Mouse (Mus musculus) brain, adult 2 months (tissue): ENCODE data around the gene Creb3l2.
A peak's percentile ranks its signal among the peaks of the same experiment; 100 is the strongest.

ENCODE experiments used
- DNase-seq: peaks from one replicate; pipeline ENCODE4 v3.0.0; 2011; ENCODE audit warnings: low read depth, low spot score

Creb3l2 gene

DNA sequence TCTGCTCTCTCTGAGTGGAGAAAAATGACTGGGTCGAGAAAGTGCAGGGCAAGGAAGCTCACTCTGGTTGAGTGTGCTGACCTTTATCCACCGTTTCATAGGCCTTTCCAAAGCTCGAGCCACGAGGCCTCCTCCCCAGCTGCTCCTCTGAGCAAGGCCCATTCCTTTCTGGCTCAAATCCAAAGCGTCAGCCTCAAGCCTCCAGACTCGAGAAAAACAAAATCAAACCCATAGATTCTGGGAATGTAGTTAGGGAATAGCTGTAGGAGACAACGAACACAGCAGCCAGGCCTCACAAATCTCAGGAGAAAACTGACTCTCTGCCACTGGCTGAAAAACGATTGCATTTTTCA, 115.4 kb downstream of the Creb3l2 start:
- DNase-seq, result peak; percentile 72

DNA sequence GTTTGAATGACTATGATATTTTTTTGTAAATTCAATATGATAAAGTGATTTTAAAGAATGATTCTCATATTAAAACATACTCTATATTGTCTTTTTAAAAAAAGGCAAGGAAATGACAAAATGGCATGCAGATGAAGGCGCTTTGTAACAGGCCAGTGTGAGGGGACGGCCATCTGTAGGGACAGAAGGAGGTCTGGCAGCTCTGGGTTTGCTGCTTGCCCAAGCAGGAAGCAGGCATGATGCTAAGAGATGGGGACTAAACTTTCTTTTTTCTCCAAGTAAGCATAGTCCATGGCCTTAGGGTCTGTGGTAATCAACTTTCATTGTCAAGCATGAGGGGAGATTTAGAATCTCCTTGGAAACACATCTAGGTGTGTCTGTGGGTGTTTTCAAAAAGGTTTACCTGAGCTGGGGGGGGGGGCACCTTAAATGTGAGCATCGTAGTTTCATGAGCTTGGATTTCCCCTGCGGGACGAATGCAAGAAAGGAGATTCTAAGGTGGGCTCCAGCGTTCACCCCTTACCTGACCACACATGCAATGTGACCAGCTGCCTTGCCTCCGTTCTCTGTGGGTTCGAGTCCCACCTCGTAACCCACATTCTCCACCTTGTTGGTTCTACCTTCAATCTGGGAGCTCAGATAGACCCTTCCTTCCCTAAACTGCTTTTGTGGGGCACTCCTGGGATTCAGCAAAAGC, 115.9 kb downstream of the Creb3l2 start:
- peak; percentile 64 for DNase-seq

DNA sequence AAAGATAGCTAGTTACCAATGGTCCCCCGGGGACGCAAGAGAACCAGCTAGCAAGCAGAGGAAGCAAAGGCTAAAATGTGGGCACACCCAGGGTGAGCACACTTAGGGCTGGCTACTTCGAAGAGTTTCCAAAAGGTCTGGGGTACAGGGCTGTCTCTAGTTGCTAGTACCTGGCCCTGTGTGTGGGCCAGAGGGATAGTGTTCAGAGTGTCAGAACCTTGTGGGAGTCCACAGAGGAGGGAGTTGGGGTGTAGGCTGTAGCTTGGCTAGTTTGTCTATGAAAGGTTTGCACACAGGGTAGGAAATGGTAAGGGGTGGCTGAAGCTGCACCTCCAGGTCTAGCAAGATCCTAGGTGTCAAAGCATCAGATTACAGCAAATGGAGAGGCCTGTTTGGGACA, 116.9 kb downstream of the Creb3l2 start:
- no peak for DNase-seq

DNA sequence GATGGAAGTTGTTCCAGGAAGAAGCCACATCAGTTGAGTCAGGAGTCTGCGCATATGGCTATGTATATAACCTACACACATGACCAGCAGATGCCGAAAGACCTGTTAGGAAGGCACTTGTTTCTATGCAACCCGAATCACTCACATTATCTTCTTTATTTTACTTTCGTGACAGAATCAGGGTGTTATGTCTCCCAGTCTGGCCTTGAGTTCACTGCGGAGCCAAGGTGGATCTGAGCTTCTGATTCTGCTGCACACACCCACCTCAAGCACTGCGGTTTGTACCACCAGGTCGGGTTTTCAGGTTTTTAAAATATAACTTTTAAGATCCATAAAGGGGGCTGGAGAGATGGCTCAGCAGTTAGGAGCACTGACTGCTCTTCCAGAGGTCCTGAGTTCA, 119.3 kb downstream of the Creb3l2 start:
- no peak for DNase-seq

DNA sequence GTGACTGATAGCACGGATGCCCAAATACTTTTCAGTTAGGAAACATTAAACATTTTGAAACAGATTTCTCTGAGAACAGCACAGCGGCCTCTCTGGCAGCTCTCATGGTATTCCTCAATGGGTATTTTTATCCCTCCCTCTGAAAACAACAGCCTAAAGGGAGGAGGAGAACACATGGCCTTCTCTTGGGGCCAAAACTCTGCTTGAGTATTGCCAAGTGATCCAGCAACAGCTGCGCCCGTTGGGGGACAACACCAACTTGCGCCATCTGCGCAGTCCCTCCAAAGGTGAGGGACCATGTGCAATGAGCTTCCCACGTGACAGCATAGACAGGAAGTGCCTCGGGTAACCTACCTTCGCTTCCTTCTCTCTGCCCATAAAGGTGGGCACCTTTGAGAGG, 119.9 kb downstream of the Creb3l2 start:
- DNase-seq, result peak; percentile 88

DNA sequence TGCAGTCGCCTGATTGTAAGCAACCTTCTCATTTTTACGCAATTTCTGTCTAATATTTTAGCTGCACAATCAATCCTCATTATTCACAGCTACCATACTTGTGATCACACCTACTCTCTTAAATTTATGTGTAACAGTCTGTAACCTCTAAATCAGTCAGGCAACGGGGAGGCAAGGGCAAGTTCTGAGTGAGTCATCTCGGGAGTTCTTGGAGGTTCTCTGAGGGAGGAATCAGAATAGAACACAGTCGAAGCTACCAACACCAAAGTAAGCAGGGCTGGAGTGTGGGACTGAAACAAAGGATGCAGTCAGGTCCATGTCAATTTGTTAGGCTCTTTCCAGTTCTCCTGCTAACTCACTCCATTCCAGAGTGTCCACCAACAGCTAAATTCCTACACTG, 124.0 kb downstream of the Creb3l2 start:
- DNase-seq, result peak; percentile 81

DNA sequence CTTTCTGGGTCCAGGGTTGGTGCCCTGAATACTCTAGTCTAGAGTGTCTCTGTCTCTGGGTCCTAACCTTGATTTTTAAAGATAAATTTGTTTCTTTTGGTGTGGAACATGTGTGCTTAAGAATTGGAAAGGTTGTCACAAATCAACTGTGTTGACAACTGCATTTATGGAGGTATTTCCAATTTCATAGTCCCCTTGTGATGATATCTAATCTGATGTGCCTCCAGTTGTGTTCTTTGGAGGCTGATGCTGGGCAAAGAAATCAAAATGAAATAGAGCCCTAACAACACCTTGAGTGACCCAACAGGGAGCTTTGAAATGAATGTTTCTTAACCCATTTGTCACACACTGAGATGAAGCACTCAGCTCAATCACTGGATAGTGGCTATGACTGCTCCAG, 126.5 kb downstream of the Creb3l2 start:
- DNase-seq, result no peak

DNA sequence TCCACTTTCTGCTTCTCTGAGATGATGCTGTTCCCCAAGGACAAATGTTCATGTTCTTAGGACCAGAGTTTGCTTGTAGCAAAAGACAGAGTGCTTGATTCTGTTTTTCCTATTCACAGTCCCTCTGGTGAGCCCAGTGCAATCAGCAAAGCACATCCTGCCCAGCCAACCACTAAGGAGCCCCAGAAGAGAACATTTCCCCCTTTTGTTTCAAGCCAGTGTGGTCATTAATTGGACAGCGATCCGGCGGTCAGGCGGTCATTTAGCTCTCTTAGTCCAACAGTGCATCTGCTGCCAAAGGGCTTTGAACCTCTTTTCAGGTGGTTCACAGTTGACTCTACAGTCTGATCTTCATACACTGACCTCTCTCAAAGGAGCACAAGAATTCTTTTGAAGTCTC, 131.3 kb downstream of the Creb3l2 start:
- DNase-seq, result peak; percentile 67

DNA sequence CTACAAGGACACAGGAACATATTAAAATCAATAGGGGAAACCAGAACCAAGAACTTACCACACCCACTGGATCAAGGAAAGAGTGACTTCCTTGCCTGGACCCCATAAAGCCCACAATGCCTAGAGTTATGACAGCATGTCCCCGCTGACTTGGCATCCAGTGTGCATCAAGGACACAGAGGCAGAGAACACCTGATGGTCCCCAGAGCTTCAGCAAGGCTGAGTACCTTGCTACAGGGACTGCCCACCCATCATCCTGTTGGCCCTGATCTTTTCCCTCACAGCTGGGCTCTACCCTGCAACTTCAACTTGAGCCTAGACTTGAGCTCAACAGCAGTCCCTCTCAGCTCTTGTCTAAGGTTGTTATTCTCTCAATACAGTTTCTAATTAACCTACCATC, 135.3 kb downstream of the Creb3l2 start:
- DNase-seq, result no peak

DNA sequence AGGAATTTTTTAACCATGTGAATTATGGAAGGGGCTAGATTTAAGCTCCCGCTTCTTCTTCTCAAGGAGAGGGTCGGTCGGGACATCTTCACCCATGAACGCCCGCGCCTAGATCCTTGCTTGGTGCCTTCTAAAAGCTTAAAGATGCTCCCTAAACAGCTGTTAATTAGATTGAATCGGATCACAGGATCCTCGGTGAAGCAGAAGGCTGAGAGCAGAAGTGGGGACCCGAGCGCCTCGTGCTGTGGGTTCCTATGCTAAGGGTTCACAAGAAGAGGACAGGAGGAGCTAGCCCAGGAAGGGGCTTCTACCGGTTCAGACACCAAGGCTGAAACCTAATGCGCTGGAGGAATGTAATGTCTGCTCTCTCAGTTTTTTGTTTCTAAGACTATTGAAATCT, 141.5 kb downstream of the Creb3l2 start:
- DNase-seq, result peak; percentile 48

DNA sequence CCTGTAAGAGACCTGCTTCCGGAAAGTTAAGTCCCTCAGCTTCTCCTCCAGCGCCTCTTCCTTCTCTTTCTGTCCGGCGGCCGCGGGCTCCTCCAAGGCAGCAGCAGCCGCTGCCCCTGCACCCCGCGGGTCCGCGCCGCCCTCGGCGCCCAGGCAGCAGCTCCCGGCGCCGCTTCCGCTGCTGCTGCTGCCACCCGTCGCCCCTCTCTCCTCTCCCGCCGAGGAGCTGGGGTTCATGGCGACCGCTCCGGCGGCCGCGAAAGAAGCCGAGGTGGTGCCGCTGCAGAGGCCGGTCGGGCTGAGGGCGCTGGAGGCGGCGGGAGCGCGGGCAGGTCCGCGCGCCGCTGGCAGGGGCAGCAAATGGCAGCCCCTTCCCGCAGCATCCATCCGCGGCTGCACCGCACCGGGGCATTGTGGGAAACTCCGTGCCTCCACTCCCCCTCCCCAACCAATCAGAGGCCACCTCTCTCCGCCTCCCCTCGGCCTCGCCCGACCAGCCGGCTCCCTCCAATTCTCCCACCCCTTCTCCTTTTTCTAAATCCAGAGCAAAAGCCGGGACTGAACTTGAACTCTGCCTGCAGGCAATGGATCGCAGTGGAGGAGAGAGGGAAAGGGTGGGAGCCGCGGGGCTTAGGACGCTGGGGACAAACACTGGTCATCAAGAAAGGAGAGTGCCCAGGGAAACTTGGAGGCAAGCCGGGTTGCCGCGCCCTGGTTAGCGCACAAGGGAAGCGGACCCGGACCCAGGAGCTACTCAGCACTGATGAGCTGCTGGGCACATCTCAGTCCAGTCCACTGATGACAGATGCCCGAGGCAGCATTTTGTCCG, 142.2 kb downstream of the Creb3l2 start, which contains the start of gene Dgki:
Gene Dgki, minus strand, starts transcription at position 623 of the 829 bp plus-strand sequence.
- peak; percentile 97 for DNase-seq

DNA sequence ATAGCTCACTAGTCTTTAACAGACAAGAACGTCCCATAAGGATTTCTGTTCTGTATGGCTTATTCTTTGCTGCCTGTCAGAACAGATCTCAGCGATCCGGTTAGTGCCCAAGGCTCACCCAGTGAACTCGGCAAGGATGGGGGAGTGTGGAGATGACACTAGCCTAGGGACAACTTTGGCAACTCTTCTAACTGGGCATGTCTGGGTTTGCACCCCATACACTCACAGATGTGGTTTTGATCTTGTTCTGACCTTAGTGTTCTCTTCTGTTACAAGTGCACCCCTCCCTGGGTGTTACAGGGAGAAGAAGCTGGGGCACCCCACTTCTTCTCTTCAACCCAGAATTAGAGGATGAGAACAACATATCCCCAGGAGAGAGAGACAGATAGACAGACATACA, 143.0 kb downstream of the Creb3l2 start:
- no peak for DNase-seq

DNA sequence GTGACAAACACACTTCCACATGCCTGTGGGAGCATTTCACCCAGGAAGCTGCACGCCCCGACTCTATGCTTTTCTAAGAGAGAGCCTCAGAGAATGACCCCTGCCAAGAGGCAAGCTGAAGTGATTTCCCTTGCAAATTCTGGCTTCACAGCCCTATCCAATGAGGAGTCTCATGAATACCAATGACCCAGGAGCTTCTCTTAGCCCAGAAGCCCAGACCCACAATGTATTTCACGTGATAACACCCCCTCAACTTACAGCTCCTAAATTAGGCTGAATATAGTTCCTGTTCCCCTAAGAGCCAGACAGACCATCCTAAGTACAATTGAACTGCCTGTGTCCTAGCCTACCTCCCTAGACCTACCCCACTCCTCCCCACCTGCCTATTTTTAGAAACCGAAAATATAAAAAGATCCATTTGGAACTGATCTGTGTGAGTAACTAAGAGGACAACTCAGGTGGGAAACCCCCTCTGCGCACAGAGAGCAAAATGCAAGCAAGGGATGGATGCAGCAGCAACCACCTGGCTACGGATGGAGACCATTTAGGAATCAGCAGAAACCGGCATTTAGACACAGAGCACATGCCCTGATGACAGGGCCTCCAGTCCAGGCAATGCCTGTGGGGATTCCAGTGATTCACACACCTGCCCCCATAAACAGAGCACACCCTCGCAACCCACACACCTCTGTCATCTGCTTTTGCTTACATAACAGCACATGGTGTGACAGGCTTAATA, 144.0 kb downstream of the Creb3l2 start:
- peak; percentile 82 for DNase-seq

DNA sequence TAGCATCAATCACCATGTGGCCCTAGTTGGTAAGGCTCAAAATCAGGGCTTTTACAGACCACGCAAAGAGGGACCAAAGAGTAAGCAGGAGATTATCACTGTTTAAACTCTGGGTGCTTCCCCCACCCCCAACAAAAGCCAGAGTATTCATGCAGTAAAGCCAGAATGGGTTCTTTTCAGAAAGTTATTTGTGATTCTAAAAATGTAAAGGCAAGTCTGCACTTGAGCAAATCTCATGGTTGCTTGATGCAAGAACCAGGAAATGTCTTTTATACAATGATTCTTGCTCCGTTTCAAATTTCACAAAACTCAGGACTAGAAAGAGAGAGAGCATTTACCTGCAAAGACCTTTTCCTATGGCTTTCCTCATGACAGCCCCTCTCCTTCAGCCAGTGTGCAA, 149.9 kb downstream of the Creb3l2 start:
- DNase-seq, result no peak

DNA sequence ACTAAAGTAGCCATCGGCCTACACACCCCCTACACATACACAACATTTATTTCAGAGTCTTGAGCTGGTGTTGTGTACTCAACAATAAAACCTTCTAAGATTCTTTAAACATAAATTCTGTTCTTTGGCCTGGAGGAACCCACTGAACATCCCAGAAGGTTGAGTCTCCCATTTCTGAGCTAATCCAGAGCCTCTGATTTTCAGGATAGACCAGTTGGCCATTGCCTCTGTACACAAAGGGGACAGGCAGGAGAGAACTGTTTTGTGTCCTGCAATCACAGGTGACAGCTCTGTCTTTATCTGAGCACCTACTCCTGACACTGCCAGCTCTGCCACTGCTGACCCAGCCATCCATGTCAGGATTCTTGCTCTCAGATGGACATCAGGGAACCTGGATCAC, 150.8 kb downstream of the Creb3l2 start:
- DNase-seq, result no peak

DNA sequence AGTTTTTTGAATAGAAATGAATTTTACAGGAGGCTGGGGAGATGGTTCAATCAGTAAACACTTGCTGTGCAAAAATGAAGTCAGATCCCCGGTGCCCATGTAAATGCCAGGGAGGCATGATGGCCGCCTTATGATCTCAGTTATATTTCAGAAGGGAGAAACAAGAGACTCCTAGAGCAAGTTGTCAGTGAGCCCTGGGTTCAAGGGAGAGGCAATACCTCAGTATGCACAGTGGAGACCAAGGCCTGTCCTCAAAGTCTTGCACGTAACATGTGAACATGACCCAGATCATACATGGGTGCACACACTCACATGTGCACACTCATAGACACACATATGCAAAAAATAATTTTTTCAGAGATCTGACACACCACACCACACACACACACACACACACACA, 151.3 kb downstream of the Creb3l2 start:
- DNase-seq, result no peak

DNA sequence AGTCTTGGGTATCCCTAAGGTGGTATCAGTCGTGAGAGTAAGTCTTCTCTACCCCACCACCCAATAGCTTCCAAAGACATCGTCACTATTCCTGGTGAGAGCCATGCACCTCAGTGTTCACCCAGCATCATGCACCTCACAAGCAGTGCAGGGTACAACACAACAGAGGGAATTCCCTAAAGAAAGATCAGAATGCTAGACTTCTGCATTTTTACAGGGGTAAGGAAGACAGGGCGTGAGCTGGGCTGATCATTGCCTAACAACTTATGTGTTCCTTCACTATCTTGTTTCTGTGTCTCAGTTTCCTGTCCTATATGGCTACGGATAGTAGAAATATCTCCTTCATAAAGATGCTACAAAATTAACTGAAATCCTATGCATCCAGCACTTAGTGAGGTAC, 155.8 kb downstream of the Creb3l2 start:
- no peak for DNase-seq

DNA sequence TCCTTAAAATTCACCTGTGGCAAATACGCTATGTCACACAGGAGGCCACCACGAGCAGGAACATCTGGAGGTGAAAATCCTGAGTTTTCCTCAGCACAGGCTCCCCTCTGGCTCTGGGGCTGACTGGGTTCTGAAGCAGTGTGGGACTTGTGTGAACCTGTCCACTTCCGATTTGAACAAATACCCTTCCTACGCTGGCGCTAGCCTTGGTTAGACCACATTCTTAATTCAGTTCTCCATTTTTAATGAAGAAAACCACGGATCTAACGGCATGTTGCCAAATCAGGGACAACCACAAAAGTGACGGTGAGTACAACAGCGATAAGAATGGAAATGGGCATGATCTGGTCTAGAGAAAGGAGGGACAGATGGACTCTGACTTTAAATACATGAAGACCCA, 157.1 kb downstream of the Creb3l2 start:
- no peak for DNase-seq

DNA sequence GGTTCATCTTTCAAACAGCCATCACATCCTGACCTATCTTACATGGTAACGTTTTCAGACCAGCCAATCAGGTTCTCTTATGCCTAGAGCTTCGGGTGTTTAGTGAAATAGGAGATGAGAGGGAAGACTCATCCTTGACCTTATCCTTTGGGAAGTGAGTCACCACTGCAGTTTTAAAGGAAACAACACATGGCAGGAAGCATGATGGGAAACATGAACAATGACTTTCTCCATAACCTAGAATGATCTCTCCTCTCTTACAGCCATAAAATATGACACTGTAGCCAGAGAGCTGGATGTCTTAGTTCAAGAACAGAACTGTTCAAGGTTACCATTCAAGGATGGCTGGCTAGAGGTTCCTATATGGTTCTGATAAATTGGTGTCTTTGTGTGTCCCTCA, 158.6 kb downstream of the Creb3l2 start:
- peak; percentile 62 for DNase-seq

DNA sequence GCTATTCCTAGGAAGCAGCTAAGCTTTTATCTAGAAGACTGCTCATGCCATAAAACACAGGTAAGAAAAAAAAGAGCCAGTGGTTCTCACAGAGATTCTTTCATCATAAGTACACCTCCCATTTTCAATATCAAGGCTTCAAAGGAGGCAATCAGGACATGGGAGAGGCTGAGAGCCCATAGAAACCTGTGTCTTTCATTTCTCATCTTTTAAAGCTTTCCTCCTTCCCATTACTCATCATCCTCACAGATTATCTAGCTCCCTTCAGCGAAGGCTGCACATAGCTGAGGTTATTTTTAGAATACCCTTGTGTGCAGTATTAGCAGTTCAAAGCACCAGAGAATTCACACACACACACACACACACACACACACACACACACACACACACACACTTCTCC, 159.3 kb downstream of the Creb3l2 start:
- peak; percentile 40 for DNase-seq
